Mouse (Mus musculus): ENCODE measurements around the gene Gm5148. TPM values are rescaled to one million over a fixed set of nuclear protein-coding genes. Genes with fewer than 3 reads are reported as not detected.

Gene Gm5148
- polyA plus RNA-seq, 1 experiment from 2014 or later = 4.8 TPM

DNA sequence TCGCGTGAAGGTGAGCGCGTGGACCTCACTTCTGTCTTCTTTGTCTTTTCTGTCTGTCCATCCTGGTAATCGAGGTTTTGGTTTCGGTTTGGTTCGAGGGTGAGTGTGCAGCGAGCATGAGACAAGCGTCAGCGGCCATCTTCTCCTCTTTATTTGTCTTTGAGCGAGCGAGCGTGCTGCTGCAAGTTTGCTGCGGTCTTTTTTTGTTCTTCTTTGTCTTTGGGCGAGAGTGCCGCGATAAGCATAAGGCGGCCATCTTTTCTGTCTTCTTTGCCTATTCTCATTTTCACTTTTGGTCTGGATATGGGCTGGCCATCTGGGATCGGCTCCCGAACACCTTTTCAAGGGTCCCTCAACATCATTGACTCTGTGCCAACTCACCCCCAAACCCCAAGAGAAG, 55.2 kb downstream of the Gm5148 start:
- no peak overlapping the region for H3K27ac ChIP-seq (ENCODE audit: low read depth, low read length)
- no peak overlapping the region for H3K9ac ChIP-seq (ENCODE audit: low read depth, low read length)
- DNase-seq (ENCODE audit: low spot score) = no peak
- H3K4me1 ChIP-seq (replicated peaks; ENCODE audit: control insufficient read depth, insufficient read depth, low read length) = peaks cover 14% of the 10 kb centered on the region
- H3K4me3 ChIP-seq (ENCODE audit: low read depth, low read length) = no peak overlapping the region
- WGBS = 94% methylated on average over 20 of the region's 20 CpGs
- no peak overlapping the region for H3K4me2 ChIP-seq
- ATAC-seq (replicated peaks; ENCODE audit: low FRiP score) = no peak
- no peaks in the 10 kb centered on the region for H3K36me3 ChIP-seq (ENCODE audit: control insufficient read depth, insufficient read depth, low read length)
- peaks cover 2% of the 10 kb centered on the region; the same call in 1 of the 2 replicates for H3K9me3 ChIP-seq (ENCODE audit: control insufficient read depth, low read length)
- H3K27me3 ChIP-seq (replicated peaks; ENCODE audit: control insufficient read depth, insufficient read depth, low read length) = 0 out of 2 replicates have a peak, but pooled peaks cover 7% of the 10 kb centered on the region

GRCm38 (mm10) chr3:37668652-37669051, 55.6 kb downstream of the Gm5148 start:
- 86% methylated on average over 12 of the region's 12 CpGs for WGBS
- ATAC-seq (replicated peaks; ENCODE audit: low FRiP score) = no peak
- Histone ChIP-seq H3K9ac (ENCODE audit: low read depth, low read length) (no peak overlapping the region), H3K9me3 (ENCODE audit: control insufficient read depth, low read length) (peaks cover 2% of the 10 kb centered on the region; the same call in 1 of the 2 replicates), H3K4me2 (no peak overlapping the region), H3K36me3 (ENCODE audit: control insufficient read depth, insufficient read depth, low read length) (no peaks in the 10 kb centered on the region), H3K4me3 (ENCODE audit: low read depth, low read length) (no peak overlapping the region), H3K27ac (ENCODE audit: low read depth, low read length) (no peak overlapping the region), H3K4me1 (replicated peaks; ENCODE audit: control insufficient read depth, insufficient read depth, low read length) (peaks cover 14% of the 10 kb centered on the region), H3K27me3 (replicated peaks; ENCODE audit: control insufficient read depth, insufficient read depth, low read length) (0 out of 2 replicates have a peak, but pooled peaks cover 3% of the 10 kb centered on the region)
- no peak for DNase-seq (ENCODE audit: low spot score)

DNA sequence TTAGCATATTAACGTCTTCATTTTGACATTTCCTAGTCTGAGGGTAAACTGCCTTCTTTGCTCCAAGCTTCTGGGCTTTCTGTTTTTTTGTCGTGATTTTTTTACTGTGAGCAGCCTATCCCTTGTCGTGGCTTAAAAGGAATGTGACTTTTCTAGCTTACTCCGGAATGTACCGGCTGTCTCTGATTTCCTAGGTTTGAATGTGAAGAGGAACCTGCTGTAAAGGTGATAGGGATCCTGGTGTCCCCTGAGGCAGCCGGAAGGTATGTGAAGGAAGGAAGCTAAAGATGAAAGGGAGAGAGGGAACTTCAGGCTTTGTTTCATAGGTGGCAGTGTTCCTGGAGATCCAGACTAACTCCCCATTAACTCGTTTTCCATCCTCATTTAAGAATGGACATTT, 56.6 kb downstream of the Gm5148 start:
- Histone ChIP-seq H3K27me3 (replicated peaks; ENCODE audit: control insufficient read depth, insufficient read depth, low read length) (0 out of 2 replicates have a peak, but pooled peaks cover 1% of the 10 kb centered on the region), H3K9ac (ENCODE audit: low read depth, low read length) (no peak overlapping the region), H3K4me2 (no peak overlapping the region), H3K9me3 (ENCODE audit: control insufficient read depth, low read length) (peaks cover 2% of the 10 kb centered on the region; the same call in 1 of the 2 replicates), H3K27ac (ENCODE audit: low read depth, low read length) (no peak overlapping the region), H3K36me3 (ENCODE audit: control insufficient read depth, insufficient read depth, low read length) (no peaks in the 10 kb centered on the region), H3K4me1 (replicated peaks; ENCODE audit: control insufficient read depth, insufficient read depth, low read length) (peaks cover 14% of the 10 kb centered on the region), H3K4me3 (ENCODE audit: low read depth, low read length) (no peak overlapping the region)
- DNase-seq (ENCODE audit: low spot score) (no peak), ATAC-seq (replicated peaks; ENCODE audit: low FRiP score) (no peak)
- 36% methylated on average over 7 of the region's 7 CpGs for WGBS

DNA sequence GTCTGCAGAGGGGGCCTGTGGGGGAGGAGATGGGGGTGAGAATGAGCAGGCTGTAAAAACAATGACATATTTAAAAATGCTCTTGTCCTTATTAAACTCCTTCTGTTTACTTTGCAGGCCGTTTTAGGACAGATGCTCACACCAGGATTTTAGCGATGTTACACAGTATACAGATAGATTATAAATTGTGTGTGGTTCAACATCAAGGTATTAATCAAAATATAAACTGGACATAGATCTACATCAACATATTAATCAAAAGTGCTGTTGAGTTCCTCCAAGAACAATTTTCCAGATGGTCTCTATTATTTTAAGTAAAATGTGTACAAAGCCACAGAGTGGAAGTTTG, 57.2 kb downstream of the Gm5148 start:
- no peak overlapping the region for H3K4me2 ChIP-seq

GRCm38 (mm10) chr3:37666291-37667118, 57.8 kb downstream of the Gm5148 start:
- 16% methylated on average over 9 of the region's 9 CpGs for WGBS
- DNase-seq (ENCODE audit: low spot score) (no peak), ATAC-seq (replicated peaks; ENCODE audit: low FRiP score) (peak; percentile 77)
- H3K4me3 ChIP-seq (ENCODE audit: low read depth, low read length) = no peak overlapping the region
- no peaks in the 10 kb centered on the region for H3K36me3 ChIP-seq (ENCODE audit: control insufficient read depth, insufficient read depth, low read length)
- peaks cover 14% of the 10 kb centered on the region for H3K4me1 ChIP-seq (replicated peaks; ENCODE audit: control insufficient read depth, insufficient read depth, low read length)
- H3K4me2 ChIP-seq = peak overlapping the region; percentile 21
- no peak overlapping the region for H3K9ac ChIP-seq (ENCODE audit: low read depth, low read length)
- H3K9me3 ChIP-seq (ENCODE audit: control insufficient read depth, low read length) = peaks cover 2% of the 10 kb centered on the region; the same call in 1 of the 2 replicates
- H3K27me3 ChIP-seq (replicated peaks; ENCODE audit: control insufficient read depth, insufficient read depth, low read length) = no peaks in the 10 kb centered on the region
- no peak overlapping the region for H3K27ac ChIP-seq (ENCODE audit: low read depth, low read length)

More for the DNA sequence above, 57.2 kb downstream of the Gm5148 start:
- peaks cover 14% of the 10 kb centered on the region for H3K4me1 ChIP-seq (replicated peaks; ENCODE audit: control insufficient read depth, insufficient read depth, low read length)
- H3K4me3 ChIP-seq (ENCODE audit: low read depth, low read length) = no peak overlapping the region
- DNase-seq (ENCODE audit: low spot score) (no peak), ATAC-seq (replicated peaks; ENCODE audit: low FRiP score) (no peak)
- H3K9me3 ChIP-seq (ENCODE audit: control insufficient read depth, low read length) = peaks cover 2% of the 10 kb centered on the region; the same call in 1 of the 2 replicates
- H3K9ac ChIP-seq (ENCODE audit: low read depth, low read length) = no peak overlapping the region
- H3K36me3 ChIP-seq (ENCODE audit: control insufficient read depth, insufficient read depth, low read length) = no peaks in the 10 kb centered on the region
- H3K27me3 ChIP-seq (replicated peaks; ENCODE audit: control insufficient read depth, insufficient read depth, low read length) = no peaks in the 10 kb centered on the region
- no peak overlapping the region for H3K27ac ChIP-seq (ENCODE audit: low read depth, low read length)
- WGBS = 33% methylated on average over 2 of the region's 2 CpGs

Other genes with a start within 250 kb of the Gm5148 start
- 6.2 and 8.0 TPM in 2 replicates for gene Spry1, start 84.5 kb downstream of the Gm5148 start, polyA plus RNA-seq (2014; fragmentation: Nextera tagmentation; extraction: Ambion mirVana)